Mouse (Mus musculus): Measurements from ENCODE around the gene Armh3. TPM values are rescaled to one million over a fixed set of nuclear protein-coding genes. Genes with fewer than 3 reads are reported as not detected.

The Armh3 gene
- total RNA-seq (2015): 11.3 and 11.8 TPM in 2 replicates
- 5.3 and 9.0 TPM in 2 replicates for total RNA-seq (2017)

- peak; percentile 94 for ATAC-seq (replicated peaks; ENCODE audit: poor library complexity)
Measured at GRCm38 (mm10) chr19:45997785-45998693, at the start of gene Armh3. Gene Armh3 (minus strand): TSS chr19:45998488.

- ATAC-seq (replicated peaks; ENCODE audit: poor library complexity): no peak
Measured at GRCm38 (mm10) chr19:46047426-46047825, 49.1 kb upstream of the Armh3 start.

GRCm38 (mm10) chr19:46046621-46047025 is 48.3 kb upstream of the Armh3 start:
- ATAC-seq (replicated peaks; ENCODE audit: poor library complexity): no peak

GRCm38 (mm10) chr19:46045696-46046311 is 47.5 kb upstream of the Armh3 start:
- ATAC-seq (replicated peaks; ENCODE audit: poor library complexity): no peak

- peak; percentile 45 for ATAC-seq (replicated peaks; ENCODE audit: poor library complexity)
Measured at GRCm38 (mm10) chr19:46044993-46045695, 46.9 kb upstream of the Armh3 start, which contains the start of gene Ldb1. Gene Ldb1 (minus strand): TSS chr19:46045214.

- no peak for ATAC-seq (replicated peaks; ENCODE audit: poor library complexity)
Measured at GRCm38 (mm10) chr19:46044271-46044992, 46.1 kb upstream of the Armh3 start, which contains the start of gene Pprc1. Gene Pprc1 (plus strand): TSS chr19:46044886.

- ATAC-seq (replicated peaks; ENCODE audit: poor library complexity): no peak
Measured at GRCm38 (mm10) chr19:46043380-46043779, 45.1 kb upstream of the Armh3 start.

- peak; percentile 3; the same call in 1 of the 2 replicates for ATAC-seq (replicated peaks; ENCODE audit: poor library complexity)
Measured at GRCm38 (mm10) chr19:46042476-46043011, 44.3 kb upstream of the Armh3 start.

GRCm38 (mm10) chr19:46041933-46042475 is 43.7 kb upstream of the Armh3 start:
- ATAC-seq (replicated peaks; ENCODE audit: poor library complexity): peak; percentile 11; the same call in 1 of the 2 replicates

- ATAC-seq (replicated peaks; ENCODE audit: poor library complexity): no peak
Measured at GRCm38 (mm10) chr19:46041299-46041932, 43.1 kb upstream of the Armh3 start.

- ATAC-seq (replicated peaks; ENCODE audit: poor library complexity): no peak
Measured at GRCm38 (mm10) chr19:46040149-46040902, 42.0 kb upstream of the Armh3 start.

- peak; percentile 69 for ATAC-seq (replicated peaks; ENCODE audit: poor library complexity)
Measured at GRCm38 (mm10) chr19:46039478-46039877, 41.2 kb upstream of the Armh3 start.

- no peak for ATAC-seq (replicated peaks; ENCODE audit: poor library complexity)
Measured at GRCm38 (mm10) chr19:46038851-46039260, 40.6 kb upstream of the Armh3 start.

- no peak for ATAC-seq (replicated peaks; ENCODE audit: poor library complexity)
Measured at GRCm38 (mm10) chr19:46037925-46038850, 39.9 kb upstream of the Armh3 start.

GRCm38 (mm10) chr19:46037243-46037924 is 39.1 kb upstream of the Armh3 start:
- peak; percentile 45 for ATAC-seq (replicated peaks; ENCODE audit: poor library complexity)

- 0 out of 2 replicates have a peak, but pooled peaks have one; percentile 21 for ATAC-seq (replicated peaks; ENCODE audit: poor library complexity)
Measured at GRCm38 (mm10) chr19:46036477-46037242, 38.4 kb upstream of the Armh3 start.

All from megakaryocyte progenitor cell, adult 5-6 weeks (primary cell).